Mouse (Mus musculus): Measurements from ENCODE around the gene Gpr6.

Gpr6 gene

DNA sequence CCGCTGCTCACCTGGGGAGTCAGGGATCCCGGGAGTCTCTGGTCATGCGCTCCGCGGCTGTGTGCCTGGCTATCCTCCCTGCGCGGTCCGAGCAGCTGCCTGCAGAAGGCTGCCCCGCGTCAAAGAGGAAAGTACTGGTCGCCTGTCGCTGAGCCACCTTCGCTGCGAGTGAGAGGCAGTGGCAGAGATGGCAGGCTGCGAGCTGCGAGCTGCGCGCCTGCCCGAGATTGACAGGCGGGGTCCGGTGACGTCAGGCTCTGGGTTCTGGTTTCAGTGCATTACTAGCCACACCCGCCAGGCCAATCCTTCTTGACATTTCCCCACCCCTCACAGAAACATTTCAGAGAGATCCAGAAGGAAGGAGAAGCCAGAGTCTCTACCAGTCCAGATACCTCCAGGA lies at the start of gene Gpr6:
Gpr6 (minus strand) TSS at position 170 of the 400 bp plus-strand sequence.
- DNase-seq (ENCODE audit: low spot score): peak; percentile 52

DNA sequence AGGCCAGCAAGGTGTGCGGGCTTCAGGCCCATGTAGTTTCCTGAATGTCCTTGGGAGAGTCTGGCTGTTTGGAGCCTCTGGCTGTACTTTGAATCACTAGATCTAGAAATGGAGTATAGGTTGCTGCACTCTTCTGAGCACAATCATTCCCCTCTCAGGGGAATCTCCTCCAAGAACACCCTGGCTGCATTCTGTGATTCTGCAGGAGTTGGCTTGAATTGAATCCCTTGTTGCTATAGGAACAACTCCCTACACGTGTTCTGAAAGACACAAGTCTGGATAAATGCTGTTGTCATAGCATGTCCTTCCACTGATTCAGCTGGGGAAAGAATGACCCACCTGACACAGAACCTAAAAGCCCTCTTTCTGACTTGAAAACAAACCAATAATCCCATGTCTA lies 28.0 kb upstream of the Gpr6 start:
- no peak for DNase-seq (ENCODE audit: low spot score)

- no peak for DNase-seq (ENCODE audit: low spot score)
Measured at GRCm38 (mm10) chr10:41098137-41098536, 26.1 kb upstream of the Gpr6 start.

DNA sequence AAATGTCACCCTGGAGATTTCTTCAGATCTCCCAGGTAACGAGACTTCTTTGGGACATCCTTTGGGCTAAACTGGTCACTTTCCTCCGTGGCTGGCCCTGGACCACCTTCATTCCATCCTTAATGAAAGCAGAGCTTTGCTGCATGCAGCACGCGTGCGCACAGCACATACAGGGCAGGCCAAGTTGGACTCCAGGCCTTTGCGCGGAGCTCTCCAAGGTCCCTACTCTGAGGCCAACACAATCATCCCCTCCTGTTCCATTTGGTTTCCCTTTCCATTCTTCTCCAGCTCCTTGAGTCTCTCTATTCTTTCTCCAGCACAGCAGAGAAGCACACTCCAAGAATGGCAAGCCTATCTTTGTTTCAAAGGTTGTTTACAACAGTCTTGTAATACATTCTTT lies 16.8 kb upstream of the Gpr6 start:
- DNase-seq (ENCODE audit: low spot score): peak; percentile 9

- peak; percentile 84 for DNase-seq (ENCODE audit: low spot score)
Measured at GRCm38 (mm10) chr10:41071696-41072095, 389 bp downstream of the Gpr6 start.

GRCm38 (mm10) chr10:41070693-41071651 lies 1.1 kb downstream of the Gpr6 start:
- peak; percentile 68 for DNase-seq (ENCODE audit: low spot score)

- no peak for DNase-seq (ENCODE audit: low spot score)
Measured at GRCm38 (mm10) chr10:41060250-41060831, 11.7 kb downstream of the Gpr6 start.

- peak; percentile 55 for DNase-seq (ENCODE audit: low spot score)
Measured at GRCm38 (mm10) chr10:41055581-41055980, 16.5 kb downstream of the Gpr6 start.

GRCm38 (mm10) chr10:41054005-41054404 lies 18.1 kb downstream of the Gpr6 start:
- DNase-seq (ENCODE audit: low spot score): no peak

DNA sequence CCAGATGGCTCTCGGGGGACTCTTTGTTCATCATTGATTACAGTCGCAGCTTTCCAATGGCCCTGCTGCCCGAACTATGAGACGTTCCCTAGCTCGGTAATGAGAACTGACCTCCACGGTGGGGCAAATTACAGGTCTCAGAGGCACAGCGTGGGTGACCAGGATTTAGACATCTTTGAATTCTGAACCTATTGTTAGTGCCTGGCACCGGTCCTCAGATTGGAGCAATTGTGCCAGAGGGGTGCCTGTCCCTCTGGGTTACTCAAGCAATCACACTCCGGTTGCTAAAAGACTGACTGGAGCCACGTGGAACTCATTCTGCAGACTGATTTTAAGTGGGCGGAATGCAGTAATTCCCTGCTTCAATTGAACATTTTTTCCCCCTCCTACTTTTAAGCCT lies 29.8 kb downstream of the Gpr6 start:
- DNase-seq (ENCODE audit: low spot score): peak; percentile 45

DNA sequence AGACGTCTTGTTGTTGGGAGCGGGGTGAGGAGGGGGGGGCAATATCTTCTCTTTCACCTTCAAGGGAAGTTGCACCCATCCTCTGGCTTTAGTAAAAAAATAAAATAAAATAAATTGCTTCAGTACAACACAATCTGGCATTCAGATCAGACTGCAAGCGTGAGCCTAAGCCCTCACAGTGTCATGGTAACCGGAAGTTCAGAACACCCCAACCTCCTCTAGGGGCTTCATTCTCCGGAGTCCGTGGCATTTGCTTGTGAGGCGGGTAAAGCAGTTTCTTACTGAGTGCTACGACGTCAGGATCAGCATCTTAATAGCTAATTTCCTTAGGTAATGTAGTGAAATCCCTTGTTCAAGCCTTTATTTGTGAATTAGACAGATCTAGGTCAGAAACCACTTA lies 30.6 kb downstream of the Gpr6 start:
- DNase-seq (ENCODE audit: low spot score): peak; percentile 20

DNA sequence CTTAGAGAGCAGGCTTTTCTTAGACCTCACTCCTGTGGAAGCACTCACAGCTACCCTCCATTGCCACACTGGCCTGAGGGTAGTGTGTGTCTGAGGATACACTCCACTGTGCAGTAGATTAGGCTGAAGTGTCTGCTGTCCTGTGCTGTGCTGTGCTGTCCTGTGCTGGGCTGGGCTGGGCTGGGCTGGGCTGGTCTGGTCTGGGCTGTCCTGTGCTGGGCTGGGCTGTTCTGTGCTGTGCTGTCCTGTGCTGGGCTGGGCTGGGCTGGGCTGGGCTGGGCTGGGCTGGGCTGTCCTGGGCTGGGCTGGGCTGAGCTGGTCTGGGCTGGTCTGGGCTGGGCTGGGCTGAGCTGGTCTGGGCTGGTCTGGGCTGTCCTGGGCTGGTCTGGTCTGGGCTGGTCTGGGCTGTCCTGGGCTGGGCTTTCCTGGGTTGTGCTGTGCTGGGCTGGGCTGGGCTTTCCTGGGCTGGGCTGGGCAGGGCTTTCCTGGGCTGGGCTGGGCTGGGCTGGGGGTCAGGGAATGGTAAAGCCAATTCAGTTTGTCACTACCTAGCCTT lies 31.5 kb downstream of the Gpr6 start:
- no peak for DNase-seq (ENCODE audit: low spot score)

DNA sequence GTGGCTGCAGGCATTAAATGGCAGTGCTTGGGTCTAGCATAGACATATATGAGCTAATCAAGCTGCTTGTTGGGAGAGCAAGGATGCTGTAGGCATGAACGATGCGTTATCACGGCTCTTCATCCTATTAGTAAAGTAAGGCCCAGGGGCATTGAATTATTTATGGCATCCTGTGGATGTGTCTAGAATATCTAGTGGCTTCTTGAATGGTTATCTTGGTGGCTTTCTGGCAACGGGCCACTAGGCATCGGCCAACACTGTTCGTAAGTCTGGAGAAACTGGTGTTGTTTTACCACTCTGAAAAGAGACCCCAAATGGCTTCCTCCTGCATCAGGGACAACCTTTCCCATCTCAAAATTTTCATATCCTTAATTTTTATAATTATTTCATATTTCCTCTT lies 33.6 kb downstream of the Gpr6 start:
- no peak for DNase-seq (ENCODE audit: low spot score)

- no peak for DNase-seq (ENCODE audit: low spot score)
Measured at GRCm38 (mm10) chr10:41037722-41038121, 34.4 kb downstream of the Gpr6 start.

GRCm38 (mm10) chr10:41032811-41033210 lies 39.3 kb downstream of the Gpr6 start:
- DNase-seq (ENCODE audit: low spot score): no peak

DNA sequence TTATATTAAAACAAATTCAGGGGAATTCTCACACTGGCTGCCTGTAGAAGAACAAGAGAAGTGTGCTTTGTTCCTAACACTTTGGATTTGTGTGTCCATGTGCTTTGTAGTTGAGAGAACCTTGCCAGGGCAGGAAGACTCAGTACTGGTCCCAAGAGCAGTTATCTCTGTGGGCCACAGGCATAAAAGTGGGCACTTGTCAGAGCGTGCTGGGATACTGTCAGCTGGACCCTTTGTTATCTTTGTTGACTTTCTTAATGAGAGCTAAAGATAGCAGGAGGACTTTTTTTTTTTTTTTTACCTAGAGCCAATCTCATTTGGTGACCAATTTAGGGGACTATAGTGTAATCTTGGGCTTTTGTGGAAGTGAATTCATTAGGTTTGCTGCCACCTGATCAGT lies 47.2 kb downstream of the Gpr6 start:
- DNase-seq (ENCODE audit: low spot score): no peak

- no peak for DNase-seq (ENCODE audit: low spot score)
Measured at GRCm38 (mm10) chr10:41024406-41024805, 47.7 kb downstream of the Gpr6 start.

DNA sequence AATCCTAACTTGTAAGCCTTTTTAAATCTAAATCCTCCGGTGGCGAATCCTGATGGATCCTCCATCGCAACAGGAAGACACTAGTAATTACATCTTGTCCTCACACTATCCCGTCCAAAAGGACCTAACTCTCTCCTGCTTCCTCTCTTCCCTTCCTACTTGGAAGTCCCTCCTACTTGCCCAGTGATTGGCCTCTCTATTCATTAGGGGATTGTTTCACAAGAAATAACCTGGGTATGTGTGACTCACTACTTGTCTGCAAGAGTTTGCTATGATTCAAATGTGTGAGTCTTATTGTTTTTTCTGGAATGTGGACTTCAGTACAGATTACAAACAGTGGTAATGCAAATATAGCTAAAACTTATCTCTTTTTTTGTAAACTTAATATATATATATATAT lies 49.9 kb downstream of the Gpr6 start:
- no peak for DNase-seq (ENCODE audit: low spot score)

All from retina, embryonic 14.5 days (tissue).